Mouse (Mus musculus): ENCODE results near the gene Eif5a.

- TF ChIP-seq POLR2A (IDR thresholded peaks at IDR 0.05; ENCODE audit: low read depth, low read length) (no peak), CTCF (conservative IDR thresholded peaks at IDR 0.05; ENCODE audit: insufficient read depth, insufficient read length, low read depth, low read length) (no peak)
Observed at GRCm38 (mm10) chr11:69945997-69946891, 24.5 kb upstream of the Eif5a start.

Measured in kidney, adult 2 months (tissue).